ENCODE assay signal across 12 mouse cellular contexts in genomic region chr6:124865766-124866362, GRCm38 (mm10). TPM values are rescaled to one million over a fixed set of nuclear protein-coding genes. Genes with fewer than 3 reads are reported as not detected.
DNase-seq lines count a peak whose midpoint lies in the region; ATAC-seq and TF ChIP-seq lines count a peak whose summit lies in the region.
"Had no signal": no experiment of that assay in that cellular context is flagged by ENCODE, and none has a peak within 500 bp of the region (broad histone marks: within the 10 kb centered on the region; RNA-seq: fewer than 3 reads in every experiment).

No protein-coding gene starts in this region.

- DNase-seq in cerebellum, postnatal 10 days, result peak; percentile 68 to 74
- DNase-seq in cerebellum, adult 2 months, result no peak
- peak; percentile 43 to 51 for DNase-seq in kidney, postnatal 36 days
- no peak for DNase-seq in kidney, postnatal 4 days
- DNase-seq in right cerebral cortex, postnatal 36 days (ENCODE audit: low spot score in 2 of 2), result no peak
- DNase-seq in heart, adult 11 months, result no peak
- DNase-seq: gastrocnemius, postnatal 14 days had no signal

- H3K9me3 ChIP-seq in hindbrain, embryonic 16.5 days (ENCODE audit: control insufficient read depth, low read length), result no peaks in the 10 kb centered on the region
- H3K9me3 ChIP-seq in neural tube, embryonic 13.5 days, result no peaks in the 10 kb centered on the region
- H3K9me3 ChIP-seq: heart, embryonic 15.5 days had no signal

- WGBS in cerebellum, adult 2 months, result 50% methylated on average over 18 of the region's 18 CpGs
- WGBS in hindbrain, embryonic 16.5 days, result 57% methylated on average over 17 of the region's 18 CpGs
- 48% methylated on average over 18 of the region's 18 CpGs for WGBS in neural tube, embryonic 13.5 days

- no peak overlapping the region for H3K4me3 ChIP-seq in cerebellum, adult 2 months (replicated peaks; ENCODE audit: insufficient read depth, low read depth, low read length)
- H3K4me3 ChIP-seq in hindbrain, embryonic 16.5 days (ENCODE audit: low read length), result no peak overlapping the region
- H3K4me3 ChIP-seq in neural tube, embryonic 13.5 days, result no peak overlapping the region
- H3K4me3 ChIP-seq: heart, embryonic 15.5 days had no signal

- H3K9ac ChIP-seq in hindbrain, embryonic 16.5 days (ENCODE audit: low read depth, low read length), result peak overlapping the region; percentile 9
- H3K9ac ChIP-seq in neural tube, embryonic 13.5 days, result 0 out of 2 replicates have a peak overlapping the region, but pooled peaks have one; percentile 26
- H3K9ac ChIP-seq: heart, embryonic 15.5 days had no signal

- H3K27ac ChIP-seq in cerebellum, adult 2 months (ENCODE audit: insufficient read depth, low read length), result no peak overlapping the region
- H3K27ac ChIP-seq in hindbrain, embryonic 16.5 days (ENCODE audit: low read depth, low read length), result peak overlapping the region; percentile 98
- H3K27ac ChIP-seq in neural tube, embryonic 13.5 days (replicated peaks), result peak overlapping the region; percentile 97
- H3K27ac ChIP-seq: heart, embryonic 15.5 days had no signal

- no peak for TF ChIP-seq CTCF in cerebellum, adult 2 months (IDR thresholded peaks at IDR 0.05; ENCODE audit: borderline replicate concordance, insufficient read depth, low read depth, low read length)

- TF ChIP-seq POLR2A in cerebellum, adult 2 months (IDR thresholded peaks at IDR 0.05; ENCODE audit: borderline replicate concordance, insufficient read depth, low read length), result no peak

- H3K27me3 ChIP-seq in cerebellum, adult 2 months (ENCODE audit: control insufficient read depth, insufficient read depth, low read length), result no peaks in the 10 kb centered on the region
- peaks cover 2% of the 10 kb centered on the region; the same call in 1 of the 2 replicates for H3K27me3 ChIP-seq in hindbrain, embryonic 16.5 days (replicated peaks; ENCODE audit: control insufficient read depth, insufficient read depth, low read length)
- no peaks in the 10 kb centered on the region for H3K27me3 ChIP-seq in neural tube, embryonic 13.5 days

- H3K36me3 ChIP-seq in hindbrain, embryonic 16.5 days (ENCODE audit: control insufficient read depth, insufficient read depth, low read length), result no peaks in the 10 kb centered on the region
- peaks cover 3% of the 10 kb centered on the region; the same call in 1 of the 2 replicates for H3K36me3 ChIP-seq in neural tube, embryonic 13.5 days
- H3K36me3 ChIP-seq: heart, embryonic 15.5 days had no signal

- no peak for ATAC-seq in hindbrain, embryonic 16.5 days
- no peak for ATAC-seq in neural tube, embryonic 13.5 days (ENCODE audit: low read depth)
- ATAC-seq: intestine, postnatal 0 days had no signal

- H3K4me1 ChIP-seq in cerebellum, adult 2 months (ENCODE audit: control insufficient read depth, insufficient read depth, low read length), result peaks cover 13% of the 10 kb centered on the region
- H3K4me1 ChIP-seq in hindbrain, embryonic 16.5 days (ENCODE audit: control insufficient read depth, insufficient read depth, low read depth, low read length), result peaks cover 31% of the 10 kb centered on the region
- H3K4me1 ChIP-seq in neural tube, embryonic 13.5 days (replicated peaks), result peaks cover 49% of the 10 kb centered on the region

- H3K4me2 ChIP-seq in hindbrain, embryonic 16.5 days (ENCODE audit: low read length), result no peak overlapping the region
- no peak overlapping the region for H3K4me2 ChIP-seq in neural tube, embryonic 13.5 days
- H3K4me2 ChIP-seq: heart, embryonic 15.5 days; liver, embryonic 11.5 days had no signal

RNA-seq across cellular contexts. Expression of gene Gpr162, which starts 2.1 kb away (rescaled TPM):
- 177 and 183 TPM in 2 replicates for polyA plus RNA-seq in cerebellum, adult 2 months (2012; rRNA removed)
- polyA plus RNA-seq in hindbrain, embryonic 16.5 days (2015; fragmentation: Nextera tagmentation; extraction: Ambion mirVana), result 30.9 and 32.9 TPM in 2 replicates
- polyA plus RNA-seq in neural tube, embryonic 13.5 days (2015; fragmentation: Nextera tagmentation; extraction: Ambion mirVana), result 21.2 and 22.4 TPM in 2 replicates

RNA-seq across cellular contexts. Expression of gene P3h3, which starts 8.3 kb away (rescaled TPM):
- 106 and 112 TPM in 2 replicates for polyA plus RNA-seq in cerebellum, adult 2 months (2012; rRNA removed)
- 7.5 and 16.2 TPM in 2 replicates for polyA plus RNA-seq in hindbrain, embryonic 16.5 days (2015; fragmentation: Nextera tagmentation; extraction: Ambion mirVana)
- polyA plus RNA-seq in neural tube, embryonic 13.5 days (2015; fragmentation: Nextera tagmentation; extraction: Ambion mirVana), result 20.5 and 20.6 TPM in 2 replicates

RNA-seq across cellular contexts. Expression of gene Cd4, which starts 22.2 kb away (rescaled TPM):
- polyA plus RNA-seq in cerebellum, adult 2 months (2012; rRNA removed), result 0.05 and 0.26 TPM in 2 replicates
- 0.26 and 0.27 TPM in 2 replicates for polyA plus RNA-seq in hindbrain, embryonic 16.5 days (2015; fragmentation: Nextera tagmentation; extraction: Ambion mirVana)
- polyA plus RNA-seq in neural tube, embryonic 13.5 days (2015; fragmentation: Nextera tagmentation; extraction: Ambion mirVana), result 0.21 TPM in 1 of 2 replicates, not detected in the other
- polyA plus RNA-seq: liver, embryonic 11.5 days had no signal

RNA-seq across cellular contexts. Expression of gene Gnb3, which starts 25.8 kb away (rescaled TPM):
- 0.84 and 1.3 TPM in 2 replicates for polyA plus RNA-seq in cerebellum, adult 2 months (2012; rRNA removed)
- 1.0 and 1.1 TPM in 2 replicates for polyA plus RNA-seq in hindbrain, embryonic 16.5 days (2015; fragmentation: Nextera tagmentation; extraction: Ambion mirVana)
- polyA plus RNA-seq in neural tube, embryonic 13.5 days (2015; fragmentation: Nextera tagmentation; extraction: Ambion mirVana), result 0.44 and 0.93 TPM in 2 replicates

RNA-seq across cellular contexts. Expression of gene Cdca3, which starts 36.5 kb away (rescaled TPM):
- polyA plus RNA-seq in cerebellum, adult 2 months (2012; rRNA removed), result 1.3 and 1.4 TPM in 2 replicates
- polyA plus RNA-seq in hindbrain, embryonic 16.5 days (2015; fragmentation: Nextera tagmentation; extraction: Ambion mirVana), result 34.2 and 38.5 TPM in 2 replicates
- polyA plus RNA-seq in neural tube, embryonic 13.5 days (2015; fragmentation: Nextera tagmentation; extraction: Ambion mirVana), result 26.6 and 33.2 TPM in 2 replicates

Comparison
In these comparisons a context has a peak if more than half of its experiments do, and no peak if none do; other contexts are left out.
1. DNase-seq: peak in cerebellum, postnatal 10 days (2 of 2) and kidney, postnatal 36 days (2 of 2); none in cerebellum, adult 2 months (0 of 2), kidney, postnatal 4 days (0 of 2), right cerebral cortex, postnatal 36 days (0 of 2) and heart, adult 11 months (single experiment).